Mouse (Mus musculus): ENCODE results near the gene Pde4d. TPM values are rescaled to one million over a fixed set of nuclear protein-coding genes. Genes with fewer than 3 reads are reported as not detected.

Pde4d gene
- polyA plus RNA-seq, 1 experiment from 2014 or later: 23.8 TPM

- no peaks in the 10 kb centered on the region for H3K9me3 ChIP-seq
- H3K9ac ChIP-seq: no peak overlapping the region
- WGBS: 89% methylated on average over 16 of the region's 16 CpGs
- no peaks in the 10 kb centered on the region for H3K36me3 ChIP-seq
- no peak overlapping the region for H3K4me3 ChIP-seq
- peaks cover 4% of the 10 kb centered on the region; the same call in 1 of the 2 replicates for H3K27me3 ChIP-seq (replicated peaks)
- no peak overlapping the region for H3K4me2 ChIP-seq
- peaks cover 14% of the 10 kb centered on the region for H3K4me1 ChIP-seq
- ATAC-seq (ENCODE audit: extremely low read depth, insufficient number of reproducible peaks, low FRiP score, low TSS enrichment): no peak
- no peak overlapping the region for H3K27ac ChIP-seq (replicated peaks)
These were observed 758.9 kb downstream of the Pde4d start for GRCm38 (mm10) chr13:109208607-109209006.

GRCm38 (mm10) chr13:109209413-109209812, 759.7 kb downstream of the Pde4d start:
- 60% methylated on average over 6 of the region's 6 CpGs for WGBS
- H3K4me3 ChIP-seq: no peak overlapping the region

GRCm38 (mm10) chr13:109210403-109210802, 760.7 kb downstream of the Pde4d start:
- WGBS: 2% methylated on average over 4 of the region's 4 CpGs

More at GRCm38 (mm10) chr13:109209413-109209812, 759.7 kb downstream of the Pde4d start:
- H3K9ac ChIP-seq: no peak overlapping the region
- no peaks in the 10 kb centered on the region for H3K36me3 ChIP-seq
- H3K9me3 ChIP-seq: no peaks in the 10 kb centered on the region
- no peak overlapping the region for H3K4me2 ChIP-seq
- no peak overlapping the region for H3K27ac ChIP-seq (replicated peaks)
- no peak for ATAC-seq (ENCODE audit: extremely low read depth, insufficient number of reproducible peaks, low FRiP score, low TSS enrichment)
- H3K4me1 ChIP-seq: peaks cover 15% of the 10 kb centered on the region
- H3K27me3 ChIP-seq (replicated peaks): peaks cover 4% of the 10 kb centered on the region; the same call in 1 of the 2 replicates

DNA sequence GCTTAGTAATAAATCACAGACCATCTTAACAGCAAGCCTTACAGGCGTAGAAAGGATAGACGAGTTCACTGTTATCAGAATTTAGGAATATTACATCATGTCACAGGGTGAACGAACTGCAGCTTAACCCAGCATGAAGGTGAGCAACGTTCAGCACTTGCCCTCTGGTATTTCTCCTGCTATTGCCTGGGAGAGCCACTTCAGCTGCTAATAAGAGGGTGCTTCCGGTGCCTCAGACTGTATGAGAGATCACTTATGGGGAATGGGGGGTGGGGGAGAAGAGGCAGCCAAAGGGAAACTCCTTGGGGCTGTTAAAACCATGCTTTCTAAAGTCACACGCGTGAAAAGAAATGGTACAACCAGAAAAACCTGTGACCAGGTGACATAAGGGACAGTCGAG, 761.7 kb downstream of the Pde4d start:
- H3K9me3 ChIP-seq: no peaks in the 10 kb centered on the region
- H3K36me3 ChIP-seq: no peaks in the 10 kb centered on the region
- WGBS: 40% methylated on average over 8 of the region's 8 CpGs
- H3K4me3 ChIP-seq: peak overlapping the region; percentile 49
- peak overlapping the region; percentile 70 for H3K4me2 ChIP-seq
- H3K27me3 ChIP-seq (replicated peaks): peaks cover 4% of the 10 kb centered on the region; the same call in 1 of the 2 replicates
- peak overlapping the region; percentile 73 for H3K9ac ChIP-seq
- H3K4me1 ChIP-seq: peaks cover 20% of the 10 kb centered on the region
- no peak overlapping the region for H3K27ac ChIP-seq (replicated peaks)
- no peak for ATAC-seq (ENCODE audit: extremely low read depth, insufficient number of reproducible peaks, low FRiP score, low TSS enrichment)

More at GRCm38 (mm10) chr13:109210403-109210802, 760.7 kb downstream of the Pde4d start:
- Histone ChIP-seq H3K4me3 (no peak overlapping the region), H3K9ac (no peak overlapping the region), H3K36me3 (no peaks in the 10 kb centered on the region), H3K4me1 (peaks cover 20% of the 10 kb centered on the region), H3K27ac (replicated peaks) (no peak overlapping the region), H3K27me3 (replicated peaks) (peaks cover 4% of the 10 kb centered on the region; the same call in 1 of the 2 replicates), H3K9me3 (no peaks in the 10 kb centered on the region), H3K4me2 (no peak overlapping the region)
- no peak for ATAC-seq (ENCODE audit: extremely low read depth, insufficient number of reproducible peaks, low FRiP score, low TSS enrichment)

DNA sequence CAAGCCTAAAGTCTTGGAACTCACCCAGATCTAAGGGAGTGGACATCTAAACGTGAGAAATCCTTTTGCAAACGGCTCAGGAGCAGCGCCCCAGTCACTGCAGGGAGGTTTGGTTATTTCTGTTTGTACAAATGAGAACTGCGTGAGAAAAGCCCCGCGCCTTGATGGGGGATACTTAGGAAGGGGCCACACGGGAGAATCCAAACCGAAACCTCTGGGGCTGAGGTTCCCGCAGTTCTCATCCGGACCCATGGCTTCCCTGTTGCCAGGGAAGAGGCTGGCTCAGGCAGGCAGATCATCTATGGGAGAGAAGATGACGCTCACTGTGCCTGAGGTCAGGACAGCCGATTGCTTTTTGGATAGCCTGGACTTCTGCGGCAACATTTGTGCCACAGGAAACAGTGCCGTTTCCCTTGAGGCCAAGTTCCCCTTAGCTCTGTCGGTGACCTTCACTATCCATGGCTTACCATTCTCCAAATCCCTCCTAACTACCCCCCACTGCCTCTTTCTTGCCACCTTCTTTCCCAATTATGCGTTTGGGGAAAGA, 762.3 kb downstream of the Pde4d start:
- peaks cover 4% of the 10 kb centered on the region; the same call in 1 of the 2 replicates for H3K27me3 ChIP-seq (replicated peaks)
- no peaks in the 10 kb centered on the region for H3K36me3 ChIP-seq
- H3K4me3 ChIP-seq: peak overlapping the region; percentile 49
- 25% methylated on average over 16 of the region's 16 CpGs for WGBS
- H3K4me2 ChIP-seq: peak overlapping the region; percentile 70
- peak overlapping the region; percentile 73 for H3K9ac ChIP-seq
- no peaks in the 10 kb centered on the region for H3K9me3 ChIP-seq
- ATAC-seq (ENCODE audit: extremely low read depth, insufficient number of reproducible peaks, low FRiP score, low TSS enrichment): no peak
- no peak overlapping the region for H3K27ac ChIP-seq (replicated peaks)
- peaks cover 20% of the 10 kb centered on the region for H3K4me1 ChIP-seq

DNA sequence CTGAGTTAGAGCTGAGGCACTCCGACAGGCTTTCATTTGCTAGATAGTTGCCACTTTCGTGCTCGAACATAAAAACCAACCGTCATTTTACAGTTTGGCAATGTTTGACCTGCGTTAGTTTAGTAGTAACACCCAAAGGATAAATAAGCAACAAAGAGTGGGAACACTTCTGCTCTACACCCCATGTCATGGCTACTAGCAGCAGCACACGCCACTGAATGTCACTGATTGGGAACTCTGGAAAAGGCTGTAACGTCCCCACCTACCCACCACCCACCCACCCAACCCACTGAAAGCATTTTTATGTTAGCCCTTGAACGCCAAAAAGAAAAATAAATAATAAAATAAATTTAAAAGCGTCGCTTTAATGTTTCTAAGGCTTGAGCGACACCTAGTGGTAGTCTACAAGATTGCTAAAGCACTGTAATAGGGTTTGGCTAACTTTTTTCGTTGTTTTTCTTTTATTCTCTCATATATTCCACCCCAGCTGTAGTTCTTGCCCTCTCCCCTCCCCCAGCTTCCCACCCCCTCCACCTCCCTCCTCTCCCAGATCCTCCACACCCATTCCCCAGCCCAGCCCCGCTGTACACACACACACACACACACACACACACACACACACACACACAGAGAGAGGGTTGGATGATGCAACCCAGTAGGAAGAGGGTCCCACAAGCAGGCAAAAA, 763.2 kb downstream of the Pde4d start:
- ATAC-seq (ENCODE audit: extremely low read depth, insufficient number of reproducible peaks, low FRiP score, low TSS enrichment): no peak; the same call in 1 of the 2 replicates
- no peak overlapping the region for H3K9ac ChIP-seq
- H3K4me1 ChIP-seq: peaks cover 20% of the 10 kb centered on the region
- no peak overlapping the region for H3K27ac ChIP-seq (replicated peaks)
- H3K9me3 ChIP-seq: no peaks in the 10 kb centered on the region
- H3K4me2 ChIP-seq: peak overlapping the region; percentile 70
- H3K36me3 ChIP-seq: no peaks in the 10 kb centered on the region
- H3K4me3 ChIP-seq: peak overlapping the region; percentile 49
- WGBS: 17% methylated on average over 13 of the region's 13 CpGs
- H3K27me3 ChIP-seq (replicated peaks): peaks cover 4% of the 10 kb centered on the region; the same call in 1 of the 2 replicates

- H3K36me3 ChIP-seq: no peaks in the 10 kb centered on the region
- H3K4me3 ChIP-seq: no peak overlapping the region
- no peak for ATAC-seq (ENCODE audit: extremely low read depth, insufficient number of reproducible peaks, low FRiP score, low TSS enrichment)
- 67% methylated on average over 8 of the region's 8 CpGs for WGBS
- H3K9ac ChIP-seq: no peak overlapping the region
- no peaks in the 10 kb centered on the region for H3K9me3 ChIP-seq
- H3K27ac ChIP-seq (replicated peaks): no peak overlapping the region
- no peak overlapping the region for H3K4me2 ChIP-seq
- peaks cover 5% of the 10 kb centered on the region; the same call in 1 of the 2 replicates for H3K4me1 ChIP-seq
- no peaks in the 10 kb centered on the region for H3K27me3 ChIP-seq (replicated peaks)
These were observed 769.4 kb downstream of the Pde4d start for GRCm38 (mm10) chr13:109219019-109219725.

DNA sequence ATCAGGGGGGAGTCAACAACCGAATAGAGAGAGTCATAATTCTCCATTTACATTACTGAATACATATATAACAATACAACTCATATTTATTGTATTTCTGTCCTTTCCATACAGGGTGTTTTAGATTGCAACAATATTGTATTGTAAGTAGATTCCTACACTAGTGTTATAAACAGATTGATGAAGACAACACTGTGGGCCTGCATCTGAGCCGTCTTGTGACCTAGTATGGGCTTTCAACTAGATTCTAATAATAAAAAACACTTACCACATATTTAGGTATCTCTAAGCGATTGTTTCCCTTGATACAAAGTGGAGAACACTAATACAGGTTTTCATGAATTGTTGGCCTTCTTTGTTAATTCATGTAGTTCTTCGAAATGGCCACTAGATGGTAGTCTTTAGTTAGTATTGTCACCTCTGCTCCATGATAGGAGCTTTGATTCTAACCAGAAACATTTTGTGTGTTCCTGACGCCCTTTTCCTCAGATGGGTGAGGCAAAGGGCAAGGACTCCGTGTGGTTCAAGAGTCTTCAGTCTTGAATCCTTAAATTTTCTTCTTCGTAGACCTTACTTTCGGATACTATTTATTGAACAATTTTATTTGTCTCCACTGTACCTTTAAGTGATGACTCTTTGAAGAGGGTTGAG, 779.3 kb downstream of the Pde4d start:
- 18% methylated on average over 8 of the region's 8 CpGs for WGBS
- ATAC-seq (ENCODE audit: extremely low read depth, insufficient number of reproducible peaks, low FRiP score, low TSS enrichment): no peak; the same call in 1 of the 2 replicates
- Histone ChIP-seq H3K27me3 (replicated peaks) (no peaks in the 10 kb centered on the region), H3K4me3 (peak overlapping the region; percentile 40), H3K27ac (replicated peaks) (no peak overlapping the region), H3K4me1 (peaks cover 24% of the 10 kb centered on the region), H3K9ac (peak overlapping the region; percentile 57), H3K36me3 (no peaks in the 10 kb centered on the region), H3K4me2 (peak overlapping the region; percentile 70), H3K9me3 (no peaks in the 10 kb centered on the region)

- H3K27me3 ChIP-seq (replicated peaks): no peaks in the 10 kb centered on the region
- H3K4me1 ChIP-seq: peaks cover 31% of the 10 kb centered on the region
- peak overlapping the region; percentile 57 for H3K9ac ChIP-seq
- H3K9me3 ChIP-seq: no peaks in the 10 kb centered on the region
- H3K4me3 ChIP-seq: peak overlapping the region; percentile 40
- peak overlapping the region; percentile 70 for H3K4me2 ChIP-seq
- ATAC-seq (ENCODE audit: extremely low read depth, insufficient number of reproducible peaks, low FRiP score, low TSS enrichment): no peak
- H3K36me3 ChIP-seq: no peaks in the 10 kb centered on the region
- 40% methylated on average over 17 of the region's 17 CpGs for WGBS
- no peak overlapping the region for H3K27ac ChIP-seq (replicated peaks)
These were observed 780.0 kb downstream of the Pde4d start for GRCm38 (mm10) chr13:109229618-109230334.

GRCm38 (mm10) chr13:109230335-109230987, 780.7 kb downstream of the Pde4d start:
- H3K36me3 ChIP-seq: no peaks in the 10 kb centered on the region
- peak overlapping the region; percentile 70; the same call in 1 of the 2 replicates for H3K4me2 ChIP-seq
- no peaks in the 10 kb centered on the region for H3K27me3 ChIP-seq (replicated peaks)
- H3K27ac ChIP-seq (replicated peaks): 0 out of 2 replicates have a peak overlapping the region, but pooled peaks have one; percentile 24
- no peak overlapping the region for H3K9ac ChIP-seq
- no peak overlapping the region for H3K4me3 ChIP-seq
- WGBS: 62% methylated on average over 13 of the region's 13 CpGs
- H3K9me3 ChIP-seq: no peaks in the 10 kb centered on the region
- no peak for ATAC-seq (ENCODE audit: extremely low read depth, insufficient number of reproducible peaks, low FRiP score, low TSS enrichment)
- peaks cover 32% of the 10 kb centered on the region for H3K4me1 ChIP-seq
